Mouse (Mus musculus): ENCODE measurements around the gene Phf14. TPM values are rescaled to one million over a fixed set of nuclear protein-coding genes. Genes with fewer than 3 reads are reported as not detected.
"Not testable (repeated sequence)": the region's sequence is repeated elsewhere in the genome, so short reads cannot be mapped to it uniquely, and the experiment has no call there.

The Phf14 gene
- polyA plus RNA-seq, 1 experiment from 2014 or later, result 93.3 TPM

GRCm38 (mm10) chr6:12107326-12107725 is 199.7 kb downstream of the Phf14 start:
- H3K4me1 ChIP-seq, result no peaks in the 10 kb centered on the region
- H3K9me3 ChIP-seq, result no peaks in the 10 kb centered on the region
- no peaks in the 10 kb centered on the region for H3K27me3 ChIP-seq (replicated peaks)
- no peak overlapping the region for H3K4me3 ChIP-seq
- H3K9ac ChIP-seq, result no peak overlapping the region
- H3K4me2 ChIP-seq, result no peak overlapping the region
- no peaks in the 10 kb centered on the region for H3K36me3 ChIP-seq (replicated peaks)
- no peak overlapping the region for H3K27ac ChIP-seq
- WGBS, result 77% methylated on average over 10 of the region's 10 CpGs
- no peak for ATAC-seq (replicated peaks)

- ATAC-seq (replicated peaks), result no peak
These were observed 200.2 kb downstream of the Phf14 start for GRCm38 (mm10) chr6:12107786-12108185.

GRCm38 (mm10) chr6:12116926-12117818 is 209.6 kb downstream of the Phf14 start:
- 26% methylated on average over 11 of the region's 11 CpGs for WGBS
- peak overlapping the region; percentile 4; the same call in 1 of the 2 replicates for H3K4me2 ChIP-seq
- no peaks in the 10 kb centered on the region for H3K27me3 ChIP-seq (replicated peaks)
- H3K4me1 ChIP-seq, result peaks cover 17% of the 10 kb centered on the region
- ATAC-seq (replicated peaks), result peak; percentile 50
- H3K9ac ChIP-seq, result no peak overlapping the region
- no peaks in the 10 kb centered on the region for H3K9me3 ChIP-seq
- peak overlapping the region; percentile 60 for H3K27ac ChIP-seq
- H3K4me3 ChIP-seq, result no peak overlapping the region
- H3K36me3 ChIP-seq (replicated peaks), result no peaks in the 10 kb centered on the region

More at GRCm38 (mm10) chr6:12107786-12108185, 200.2 kb downstream of the Phf14 start:
- no peak overlapping the region for H3K4me2 ChIP-seq
- no peak overlapping the region for H3K4me3 ChIP-seq
- no peaks in the 10 kb centered on the region for H3K9me3 ChIP-seq
- H3K27ac ChIP-seq, result no peak overlapping the region
- no peaks in the 10 kb centered on the region for H3K36me3 ChIP-seq (replicated peaks)
- no peak overlapping the region for H3K9ac ChIP-seq
- H3K27me3 ChIP-seq (replicated peaks), result no peaks in the 10 kb centered on the region
- H3K4me1 ChIP-seq, result no peaks in the 10 kb centered on the region
- WGBS, result 30% methylated on average over 8 of the region's 8 CpGs

DNA sequence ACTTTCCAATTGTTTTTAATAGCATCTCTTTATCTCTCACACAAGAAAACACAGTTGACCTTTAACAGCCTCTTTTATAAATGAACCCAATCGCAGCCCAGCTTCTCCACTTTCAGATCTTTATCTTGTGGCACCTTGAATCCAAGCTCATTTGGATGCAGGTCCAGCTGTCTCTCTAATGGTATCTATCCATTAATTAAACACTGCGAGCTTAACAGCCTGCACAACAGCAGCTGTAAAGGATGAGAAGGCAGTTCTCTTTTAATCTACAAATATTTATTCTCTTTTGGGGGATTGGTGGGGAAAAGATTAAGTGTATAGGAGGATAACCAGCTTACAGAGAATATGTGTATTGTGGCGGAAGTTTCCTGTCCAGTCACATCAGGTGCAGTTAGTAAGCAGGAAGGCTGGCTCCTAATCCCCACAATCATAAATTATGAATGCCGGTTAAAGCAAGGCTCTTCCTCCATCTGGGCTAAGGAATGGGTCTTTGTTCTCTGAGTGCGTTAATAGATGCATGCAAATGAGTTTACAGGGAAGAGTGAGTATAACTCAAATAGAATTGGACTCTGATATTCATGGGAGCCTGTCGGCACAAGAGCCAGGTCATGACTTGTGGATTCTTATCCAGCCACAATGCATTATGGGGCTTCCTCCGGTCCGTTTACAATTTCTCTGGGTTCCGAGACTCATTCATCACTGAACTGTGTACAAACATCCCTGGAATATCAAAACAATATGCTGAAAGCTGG is 210.4 kb downstream of the Phf14 start:
- no peaks in the 10 kb centered on the region for H3K36me3 ChIP-seq (replicated peaks)
- peak overlapping the region; percentile 42 for H3K4me2 ChIP-seq
- peak overlapping the region; percentile 60 for H3K27ac ChIP-seq
- H3K4me1 ChIP-seq, result peaks cover 17% of the 10 kb centered on the region
- H3K4me3 ChIP-seq, result 0 out of 2 replicates have a peak overlapping the region, but pooled peaks have one; percentile 9
- no peak overlapping the region for H3K9ac ChIP-seq
- no peaks in the 10 kb centered on the region for H3K27me3 ChIP-seq (replicated peaks)
- WGBS, result 16% methylated on average over 9 of the region's 9 CpGs
- no peaks in the 10 kb centered on the region for H3K9me3 ChIP-seq
- peak; percentile 82 for ATAC-seq (replicated peaks)

DNA sequence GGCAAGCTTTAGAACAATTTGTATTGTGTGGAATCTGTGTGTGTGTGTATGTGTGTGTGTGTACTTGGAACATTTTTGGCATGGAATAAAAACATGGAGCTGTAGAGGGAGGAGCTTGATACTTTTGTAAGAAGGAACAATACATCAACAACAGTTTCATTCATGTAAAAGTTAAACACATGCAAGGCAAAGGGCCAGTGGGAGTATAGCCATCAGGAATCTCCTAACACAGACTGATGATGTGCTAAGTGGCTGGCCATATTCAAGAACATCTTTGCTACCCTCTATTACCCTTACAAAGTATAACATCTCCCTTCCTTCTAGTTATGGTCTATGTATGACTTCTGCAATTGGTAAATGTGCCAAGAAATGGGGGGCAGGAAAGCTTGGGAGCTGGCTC is 215.2 kb downstream of the Phf14 start:
- Histone ChIP-seq H3K27ac (no peak overlapping the region), H3K4me3 (no peak overlapping the region), H3K4me1 (peaks cover 11% of the 10 kb centered on the region), H3K27me3 (replicated peaks) (no peaks in the 10 kb centered on the region), H3K9ac (no peak overlapping the region), H3K9me3 (no peaks in the 10 kb centered on the region), H3K4me2 (no peak overlapping the region), H3K36me3 (replicated peaks) (no peaks in the 10 kb centered on the region)
- ATAC-seq (replicated peaks), result no peak

DNA sequence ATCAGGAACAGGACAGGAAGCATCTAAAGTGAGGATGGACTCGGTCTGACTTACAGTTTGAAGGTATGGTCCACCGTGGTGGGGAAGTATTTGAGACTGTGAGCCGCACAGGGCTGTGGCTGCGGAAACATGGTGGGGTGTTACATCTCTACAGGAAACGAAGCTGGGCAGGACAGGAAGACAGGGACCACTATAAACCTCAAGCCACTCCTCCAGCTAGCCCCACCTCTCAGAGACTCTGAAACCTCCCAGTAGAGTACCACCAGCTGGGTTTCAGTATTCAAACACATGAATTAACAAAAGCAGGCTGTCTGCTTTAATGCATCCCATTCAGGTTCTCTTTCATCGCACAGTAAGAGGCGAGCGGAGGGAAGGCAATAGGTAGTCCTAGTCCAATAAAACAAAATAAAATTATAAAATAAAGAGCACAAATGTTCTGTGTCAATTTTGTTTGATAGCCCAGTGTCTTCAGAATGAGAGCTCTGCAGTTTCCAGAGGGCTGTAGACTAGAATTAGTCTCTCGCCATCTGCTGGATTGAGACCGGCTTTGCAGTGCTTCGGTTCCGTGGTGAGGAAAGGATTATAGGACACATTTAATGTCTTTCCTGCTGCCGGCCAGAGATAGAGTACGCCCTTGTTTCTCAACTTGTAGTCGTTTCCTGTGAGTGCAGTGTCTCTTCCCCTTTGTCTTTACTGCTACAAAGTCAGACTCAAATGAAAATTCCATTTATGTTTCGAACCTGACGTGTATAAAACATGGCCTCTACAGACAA is 217.6 kb downstream of the Phf14 start:
- no peak overlapping the region for H3K4me3 ChIP-seq
- no peaks in the 10 kb centered on the region for H3K9me3 ChIP-seq
- no peaks in the 10 kb centered on the region for H3K27me3 ChIP-seq (replicated peaks)
- H3K9ac ChIP-seq, result no peak overlapping the region
- peaks cover 3% of the 10 kb centered on the region; the same call in 1 of the 2 replicates for H3K4me1 ChIP-seq
- H3K36me3 ChIP-seq (replicated peaks), result no peaks in the 10 kb centered on the region
- peak; percentile 92 for ATAC-seq (replicated peaks)
- peak overlapping the region; percentile 27; the same call in 1 of the 2 replicates for H3K4me2 ChIP-seq
- WGBS, result 31% methylated on average over 17 of the region's 17 CpGs
- peak overlapping the region; percentile 42 for H3K27ac ChIP-seq

DNA sequence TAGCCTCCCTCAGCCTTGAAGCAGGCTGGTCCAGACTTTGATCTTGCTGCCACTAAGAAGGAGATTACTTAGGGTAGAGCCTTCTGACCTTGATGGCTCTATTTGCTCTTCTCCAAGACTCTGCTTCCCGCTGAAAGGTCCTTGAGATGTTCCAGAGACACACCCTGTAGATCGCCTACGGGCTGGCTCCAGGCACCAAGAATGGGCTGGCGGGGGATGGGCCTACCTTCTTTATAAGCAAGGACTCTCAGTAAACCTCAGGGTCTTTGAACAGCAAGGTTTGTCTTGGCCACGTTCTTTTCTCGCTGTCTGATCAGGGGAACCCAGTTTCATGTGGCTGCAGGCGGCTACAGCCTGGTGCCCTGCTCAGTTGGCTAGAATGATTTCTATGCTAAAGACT is 219.0 kb downstream of the Phf14 start:
- H3K27ac ChIP-seq; H3K27me3 ChIP-seq (replicated peaks); H3K36me3 ChIP-seq (replicated peaks); H3K9ac ChIP-seq; H3K4me3 ChIP-seq; H3K9me3 ChIP-seq; H3K4me2 ChIP-seq; H3K4me1 ChIP-seq; ATAC-seq (replicated peaks): not testable (repeated sequence)
- WGBS, result 80% methylated on average over 7 of the region's 7 CpGs

DNA sequence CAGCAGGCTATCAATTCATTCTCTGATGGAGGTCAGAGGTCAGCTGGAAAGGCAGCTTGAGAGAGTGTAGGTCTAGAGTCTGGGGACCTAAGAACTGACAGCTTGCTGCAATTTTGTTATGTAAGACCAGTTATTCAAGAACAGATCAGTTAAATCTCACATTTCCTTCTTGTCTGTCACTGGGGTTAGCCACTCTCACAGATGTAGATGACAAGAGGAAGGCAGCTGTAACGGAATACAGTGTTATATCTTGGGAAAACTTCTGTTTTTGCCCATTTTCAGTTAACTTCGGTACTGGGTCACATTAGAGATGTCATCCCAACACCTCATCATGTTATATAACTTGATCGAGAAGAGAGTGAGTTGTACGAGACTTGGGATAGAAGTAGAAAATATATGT is 219.7 kb downstream of the Phf14 start:
- 87% methylated on average over 4 of the region's 4 CpGs for WGBS
- H3K4me3 ChIP-seq, result no peak overlapping the region
- no peak overlapping the region for H3K9ac ChIP-seq
- H3K27me3 ChIP-seq (replicated peaks), result no peaks in the 10 kb centered on the region
- no peak overlapping the region for H3K27ac ChIP-seq
- no peaks in the 10 kb centered on the region for H3K36me3 ChIP-seq (replicated peaks)
- H3K9me3 ChIP-seq, result no peaks in the 10 kb centered on the region
- peaks cover 3% of the 10 kb centered on the region; the same call in 1 of the 2 replicates for H3K4me1 ChIP-seq
- no peak overlapping the region for H3K4me2 ChIP-seq
- no peak for ATAC-seq (replicated peaks)

Other genes with a start within 250 kb of the Phf14 start
- gene Ndufa4, start 312 bp upstream of the Phf14 start, polyA plus RNA-seq (2015; fragmentation: Nextera tagmentation; extraction: Ambion mirVana), result 966 and 990 TPM in 2 replicates

Measured in midbrain, embryonic 15.5 days (tissue).